Mouse (Mus musculus) intestine, postnatal 0 days (tissue): ENCODE results near the gene Plac9b. TPM values are rescaled to one million over a fixed set of nuclear protein-coding genes. Genes with fewer than 3 reads are reported as not detected.

Experiments
- polyA plus RNA-seq: library from polyadenylated mRNA; unstranded; fragments of >200 nt; fragmentation: Nextera tagmentation; extraction: Ambion mirVana; gene quantifications from 2 replicates; pipeline ENCODE4 v1.2.1, GENCODE M21; 2015

Plac9b gene
- polyA plus RNA-seq, 1 experiment from 2014 or later: 27.3 TPM

Other genes starting within 250 kb of the Plac9b start
- 0.24 TPM in 1 of 2 replicates, not detected in the other for gene Cphx1, start 244.2 kb downstream of the Plac9b start, polyA plus RNA-seq
- 0.10 and 0.64 TPM in 2 replicates for gene Duxbl1, start 203.9 kb downstream of the Plac9b start, polyA plus RNA-seq
- gene Gm9780, start 139.8 kb downstream of the Plac9b start, polyA plus RNA-seq: 25.3 and 26.1 TPM in 2 replicates
- gene Tmem254c, start 115.1 kb downstream of the Plac9b start, polyA plus RNA-seq: 57.1 and 57.3 TPM in 2 replicates
- not detected in 2 replicates for gene Cphx2, start 101.0 kb downstream of the Plac9b start, polyA plus RNA-seq
- 0.14 TPM in 1 of 2 replicates, not detected in the other for gene Cphx3, start 100.2 kb downstream of the Plac9b start, polyA plus RNA-seq
- 0.72 TPM in 1 of 2 replicates, not detected in the other for gene Duxbl2, start 64.1 kb downstream of the Plac9b start, polyA plus RNA-seq
- 55.1 and 56.8 TPM in 2 replicates for gene Tmem254b, start 24.6 kb upstream of the Plac9b start, polyA plus RNA-seq
- 0.24 and 0.87 TPM in 2 replicates for gene Duxbl3, start 75.5 kb upstream of the Plac9b start, polyA plus RNA-seq